Mouse (Mus musculus): ENCODE data around the gene Grin3a. TPM values are rescaled to one million over a fixed set of nuclear protein-coding genes. Genes with fewer than 3 reads are reported as not detected.
A peak's percentile ranks its signal among the peaks of the same experiment; 100 is the strongest.

Gene Grin3a
- polyA plus RNA-seq, 1 experiment from 2014 or later = 1.0 TPM

- Histone ChIP-seq H3K27me3 (replicated peaks) (no peaks in the 10 kb centered on the region), H3K4me2 (replicated peaks) (no peak overlapping the region), H3K9me3 (no peaks in the 10 kb centered on the region), H3K4me3 (replicated peaks) (no peak overlapping the region), H3K9ac (no peak overlapping the region), H3K36me3 (no peaks in the 10 kb centered on the region), H3K4me1 (replicated peaks) (no peaks in the 10 kb centered on the region), H3K27ac (no peak overlapping the region)
- WGBS = 91% methylated on average over 2 of the region's 2 CpGs
- no peak for ATAC-seq
Measured at GRCm38 (mm10) chr4:49741942-49742341, 103.6 kb downstream of the Grin3a start.

- 81% methylated on average over 5 of the region's 5 CpGs for WGBS
- no peak for ATAC-seq
- H3K4me1 ChIP-seq (replicated peaks) = no peaks in the 10 kb centered on the region
- H3K9ac ChIP-seq = no peak overlapping the region
- no peaks in the 10 kb centered on the region for H3K27me3 ChIP-seq (replicated peaks)
- no peak overlapping the region for H3K4me3 ChIP-seq (replicated peaks)
- no peaks in the 10 kb centered on the region for H3K36me3 ChIP-seq
- H3K9me3 ChIP-seq = no peaks in the 10 kb centered on the region
- no peak overlapping the region for H3K4me2 ChIP-seq (replicated peaks)
- no peak overlapping the region for H3K27ac ChIP-seq
Measured at GRCm38 (mm10) chr4:49740796-49741766, 104.5 kb downstream of the Grin3a start.

- H3K27me3 ChIP-seq (replicated peaks) = no peaks in the 10 kb centered on the region
- H3K4me2 ChIP-seq (replicated peaks) = no peak overlapping the region
- no peak overlapping the region for H3K9ac ChIP-seq
- no peaks in the 10 kb centered on the region for H3K9me3 ChIP-seq
- no peak overlapping the region for H3K27ac ChIP-seq
- H3K4me3 ChIP-seq (replicated peaks) = no peak overlapping the region
- ATAC-seq = no peak
- H3K36me3 ChIP-seq = no peaks in the 10 kb centered on the region
- no peaks in the 10 kb centered on the region for H3K4me1 ChIP-seq (replicated peaks)
- 71% methylated on average over 1 of the region's 1 CpGs for WGBS
Measured at GRCm38 (mm10) chr4:49739561-49739960, 106.0 kb downstream of the Grin3a start.

GRCm38 (mm10) chr4:49729326-49729725, 116.2 kb downstream of the Grin3a start:
- no peaks in the 10 kb centered on the region for H3K4me1 ChIP-seq (replicated peaks)
- no peaks in the 10 kb centered on the region for H3K9me3 ChIP-seq
- H3K4me2 ChIP-seq (replicated peaks) = no peak overlapping the region
- H3K36me3 ChIP-seq = no peaks in the 10 kb centered on the region
- H3K9ac ChIP-seq = no peak overlapping the region
- no peak overlapping the region for H3K27ac ChIP-seq
- no peak for ATAC-seq
- H3K27me3 ChIP-seq (replicated peaks) = no peaks in the 10 kb centered on the region
- WGBS = 79% methylated on average over 3 of the region's 3 CpGs
- H3K4me3 ChIP-seq (replicated peaks) = no peak overlapping the region

GRCm38 (mm10) chr4:49723908-49724307, 121.6 kb downstream of the Grin3a start:
- Histone ChIP-seq H3K4me3 (replicated peaks) (no peak overlapping the region), H3K27ac (no peak overlapping the region), H3K27me3 (replicated peaks) (no peaks in the 10 kb centered on the region), H3K9me3 (no peaks in the 10 kb centered on the region), H3K9ac (no peak overlapping the region), H3K36me3 (no peaks in the 10 kb centered on the region), H3K4me1 (replicated peaks) (no peaks in the 10 kb centered on the region), H3K4me2 (replicated peaks) (no peak overlapping the region)
- no peak for ATAC-seq
- WGBS = 98% methylated on average over 2 of the region's 2 CpGs

GRCm38 (mm10) chr4:49691405-49692194, 153.9 kb downstream of the Grin3a start:
- peak; percentile 92 for ATAC-seq
- Histone ChIP-seq H3K9me3 (no peaks in the 10 kb centered on the region), H3K36me3 (no peaks in the 10 kb centered on the region), H3K27ac (0 out of 2 replicates have a peak overlapping the region, but pooled peaks have one; percentile 13), H3K4me3 (replicated peaks) (no peak overlapping the region), H3K27me3 (replicated peaks) (no peaks in the 10 kb centered on the region), H3K4me2 (replicated peaks) (peak overlapping the region; percentile 32), H3K9ac (no peak overlapping the region), H3K4me1 (replicated peaks) (no peaks in the 10 kb centered on the region)
- WGBS = 53% methylated on average over 12 of the region's 12 CpGs

- Histone ChIP-seq H3K4me1 (replicated peaks) (no peaks in the 10 kb centered on the region), H3K36me3 (no peaks in the 10 kb centered on the region), H3K27me3 (replicated peaks) (no peaks in the 10 kb centered on the region), H3K9ac (no peak overlapping the region), H3K4me2 (replicated peaks) (no peak overlapping the region), H3K4me3 (replicated peaks) (no peak overlapping the region), H3K9me3 (no peaks in the 10 kb centered on the region), H3K27ac (no peak overlapping the region)
- peak; percentile 50 for ATAC-seq
- 22% methylated on average over 9 of the region's 9 CpGs for WGBS
Measured at GRCm38 (mm10) chr4:49688594-49689288, 156.8 kb downstream of the Grin3a start.

- no peak within 1 kb of the TSS for H3K4me2 ChIP-seq (replicated peaks)
- no peak for ATAC-seq
- H3K27ac ChIP-seq = no peak within 1 kb of the TSS
- 0 out of 2 replicates have a peak, but pooled peaks cover 3% of the 10 kb centered on the region for H3K4me1 ChIP-seq (replicated peaks)
- no peaks in the 10 kb centered on the region for H3K9me3 ChIP-seq
- no peaks in the 10 kb centered on the region for H3K36me3 ChIP-seq
- H3K27me3 ChIP-seq (replicated peaks) = no peaks in the 10 kb centered on the region
- H3K9ac ChIP-seq = no peak within 1 kb of the TSS
- WGBS = 88% methylated on average over 13 of the region's 13 CpGs
- no peak within 1 kb of the TSS for H3K4me3 ChIP-seq (replicated peaks)
Measured at GRCm38 (mm10) chr4:49681812-49682211, 163.7 kb downstream of the Grin3a start, which contains the start of gene Ppp3r2. Gene Ppp3r2, minus strand, starts transcription at chr4:49682024.

- Histone ChIP-seq H3K9me3 (no peaks in the 10 kb centered on the region), H3K4me2 (replicated peaks) (no peak overlapping the region), H3K36me3 (no peaks in the 10 kb centered on the region), H3K27me3 (replicated peaks) (no peaks in the 10 kb centered on the region), H3K27ac (no peak overlapping the region), H3K9ac (no peak overlapping the region), H3K4me3 (replicated peaks) (no peak overlapping the region), H3K4me1 (replicated peaks) (0 out of 2 replicates have a peak, but pooled peaks cover 3% of the 10 kb centered on the region)
- ATAC-seq = no peak
- 89% methylated on average over 11 of the region's 11 CpGs for WGBS
Measured at GRCm38 (mm10) chr4:49680171-49680875, 165.2 kb downstream of the Grin3a start.

- H3K36me3 ChIP-seq = no peaks in the 10 kb centered on the region
- ATAC-seq = no peak
- H3K27me3 ChIP-seq (replicated peaks) = no peaks in the 10 kb centered on the region
- H3K9ac ChIP-seq = no peak overlapping the region
- H3K4me3 ChIP-seq (replicated peaks) = no peak overlapping the region
- no peaks in the 10 kb centered on the region for H3K4me1 ChIP-seq (replicated peaks)
- no peaks in the 10 kb centered on the region for H3K9me3 ChIP-seq
- H3K4me2 ChIP-seq (replicated peaks) = no peak overlapping the region
- 68% methylated on average over 7 of the region's 7 CpGs for WGBS
- no peak overlapping the region for H3K27ac ChIP-seq
Measured at GRCm38 (mm10) chr4:49676790-49677189, 168.8 kb downstream of the Grin3a start.

GRCm38 (mm10) chr4:49676071-49676470, 169.5 kb downstream of the Grin3a start:
- H3K4me1 ChIP-seq (replicated peaks) = no peaks in the 10 kb centered on the region
- ATAC-seq = no peak
- no peaks in the 10 kb centered on the region for H3K27me3 ChIP-seq (replicated peaks)
- no peaks in the 10 kb centered on the region for H3K9me3 ChIP-seq
- H3K9ac ChIP-seq = no peak overlapping the region
- H3K4me2 ChIP-seq (replicated peaks) = no peak overlapping the region
- no peak overlapping the region for H3K4me3 ChIP-seq (replicated peaks)
- WGBS = 79% methylated on average over 6 of the region's 6 CpGs
- H3K36me3 ChIP-seq = no peaks in the 10 kb centered on the region
- H3K27ac ChIP-seq = no peak overlapping the region

Measured in intestine, embryonic 15.5 days (tissue).